Mouse (Mus musculus) embryonic facial prominence, embryonic 13.5 days (tissue): ENCODE results near the gene Pnliprp1. TPM values are rescaled to one million over a fixed set of nuclear protein-coding genes. Genes with fewer than 3 reads are reported as not detected.
A peak's percentile ranks its signal among the peaks of the same experiment; 100 is the strongest.

Source experiments
- ATAC-seq: fragments of 200-750 bp; cut with Nextera tagmentation; 2 replicates; pipeline ENCODE4 v1.8.0; 2017; ENCODE audit warnings: low read depth; ENCODE audit not compliant: insufficient number of reproducible peaks, insufficient read depth, low FRiP score, low TSS enrichment
- H3K27ac ChIP-seq: fragments of 300-500 bp; sonication (generic); 2 replicates; pipeline ENCODE4 v1.5.1; 2015; ENCODE audit warnings: moderate library complexity, mild to moderate bottlenecking, inconsistent platforms
- H3K27me3 ChIP-seq: fragments of 300-500 bp; sonication (generic); 2 replicates; pipeline ENCODE4 v1.6.1; 2015; ENCODE audit warnings: mild to moderate bottlenecking, inconsistent platforms
- H3K36me3 ChIP-seq: fragments of 300-500 bp; sonication (generic); 2 replicates; pipeline ENCODE4 v1.6.1; 2015; ENCODE audit warnings: mild to moderate bottlenecking, inconsistent platforms
- H3K4me1 ChIP-seq: fragments of 300-500 bp; sonication (generic); 2 replicates; pipeline ENCODE4 v1.6.1; 2015; ENCODE audit warnings: inconsistent platforms
- H3K4me2 ChIP-seq: fragments of 300-500 bp; sonication (generic); 2 replicates; pipeline ENCODE4 v1.6.1; 2015; ENCODE audit warnings: moderate library complexity, mild to moderate bottlenecking, inconsistent platforms
- H3K4me3 ChIP-seq: fragments of 300-500 bp; sonication (generic); 2 replicates; pipeline ENCODE4 v1.5.1; 2015; ENCODE audit warnings: mild to moderate bottlenecking, inconsistent platforms
- H3K9ac ChIP-seq: fragments of 300-500 bp; sonication (generic); 2 replicates; pipeline ENCODE4 v1.6.1; 2015; ENCODE audit warnings: mild to moderate bottlenecking, inconsistent platforms
- H3K9me3 ChIP-seq: fragments of 300-500 bp; sonication (generic); 2 replicates; pipeline ENCODE4 v1.6.1; 2016; ENCODE audit warnings: inconsistent platforms
- WGBS: fragments of 180-500 bp; shearing (Covaris S2); methylation state at CpG from one replicate; pipeline ENCODE4 v1.1.7; 2015; ENCODE audit warnings: mixed read lengths; 5-methylcytosine and 5-hydroxymethylcytosine counted together
- polyA plus RNA-seq: library from polyadenylated mRNA; unstranded; fragments of >200 nt; fragmentation: Nextera tagmentation; extraction: Ambion mirVana; gene quantifications from 2 replicates; pipeline ENCODE4 v1.2.1, GENCODE M21; 2015

The Pnliprp1 gene
- polyA plus RNA-seq, 1 experiment from 2014 or later: not detected

- no peak overlapping the region for H3K9ac ChIP-seq
- H3K9me3 ChIP-seq: no peaks in the 10 kb centered on the region
- H3K4me2 ChIP-seq: no peak overlapping the region
- H3K4me3 ChIP-seq: no peak overlapping the region
- no peaks in the 10 kb centered on the region for H3K36me3 ChIP-seq
- no peaks in the 10 kb centered on the region for H3K4me1 ChIP-seq
- no peak overlapping the region for H3K27ac ChIP-seq
- no peak for ATAC-seq
- 69% methylated on average over 6 of the region's 6 CpGs for WGBS
- H3K27me3 ChIP-seq: no peaks in the 10 kb centered on the region
Measured at GRCm38 (mm10) chr19:58741036-58741435, 12.3 kb downstream of the Pnliprp1 start.

- Histone ChIP-seq H3K9me3 (no peaks in the 10 kb centered on the region), H3K4me1 (no peaks in the 10 kb centered on the region), H3K27me3 (no peaks in the 10 kb centered on the region), H3K36me3 (no peaks in the 10 kb centered on the region), H3K27ac (no peak overlapping the region), H3K9ac (no peak overlapping the region), H3K4me2 (no peak overlapping the region), H3K4me3 (no peak overlapping the region)
- WGBS: 81% methylated on average over 4 of the region's 4 CpGs
- ATAC-seq: no peak
Measured at GRCm38 (mm10) chr19:58742711-58743110, 14.0 kb downstream of the Pnliprp1 start.

- H3K9me3 ChIP-seq: no peaks in the 10 kb centered on the region
- no peak for ATAC-seq
- H3K36me3 ChIP-seq: no peaks in the 10 kb centered on the region
- WGBS: 75% methylated on average over 4 of the region's 4 CpGs
- H3K4me2 ChIP-seq: no peak overlapping the region
- no peaks in the 10 kb centered on the region for H3K4me1 ChIP-seq
- H3K27ac ChIP-seq: no peak overlapping the region
- no peak overlapping the region for H3K9ac ChIP-seq
- no peak overlapping the region for H3K4me3 ChIP-seq
- H3K27me3 ChIP-seq: no peaks in the 10 kb centered on the region
Measured at GRCm38 (mm10) chr19:58743736-58744135, 15.0 kb downstream of the Pnliprp1 start.

GRCm38 (mm10) chr19:58747498-58748000 is 18.9 kb downstream of the Pnliprp1 start:
- Histone ChIP-seq H3K36me3 (no peaks in the 10 kb centered on the region), H3K4me2 (no peak overlapping the region), H3K9ac (no peak overlapping the region), H3K4me3 (no peak overlapping the region), H3K4me1 (no peaks in the 10 kb centered on the region), H3K9me3 (no peaks in the 10 kb centered on the region), H3K27ac (no peak overlapping the region), H3K27me3 (no peaks in the 10 kb centered on the region)
- WGBS: 84% methylated on average over 9 of the region's 9 CpGs
- no peak for ATAC-seq

GRCm38 (mm10) chr19:58750822-58751221 is 22.1 kb downstream of the Pnliprp1 start:
- Histone ChIP-seq H3K9ac (no peak overlapping the region), H3K4me2 (no peak overlapping the region), H3K36me3 (no peaks in the 10 kb centered on the region), H3K4me1 (no peaks in the 10 kb centered on the region), H3K9me3 (no peaks in the 10 kb centered on the region), H3K27me3 (no peaks in the 10 kb centered on the region), H3K27ac (no peak overlapping the region), H3K4me3 (no peak overlapping the region)
- ATAC-seq: no peak
- 54% methylated on average over 2 of the region's 2 CpGs for WGBS

- no peak overlapping the region for H3K9ac ChIP-seq
- no peaks in the 10 kb centered on the region for H3K27me3 ChIP-seq
- no peak for ATAC-seq
- no peaks in the 10 kb centered on the region for H3K9me3 ChIP-seq
- H3K4me1 ChIP-seq: no peaks in the 10 kb centered on the region
- H3K27ac ChIP-seq: no peak overlapping the region
- WGBS: 64% methylated on average over 2 of the region's 2 CpGs
- H3K4me2 ChIP-seq: no peak overlapping the region
- no peaks in the 10 kb centered on the region for H3K36me3 ChIP-seq
- no peak overlapping the region for H3K4me3 ChIP-seq
Measured at GRCm38 (mm10) chr19:58751504-58751903, 22.8 kb downstream of the Pnliprp1 start.

GRCm38 (mm10) chr19:58758871-58759270 is 30.2 kb downstream of the Pnliprp1 start:
- Histone ChIP-seq H3K27me3 (no peaks in the 10 kb centered on the region; the same call in 1 of the 2 replicates), H3K27ac (no peak overlapping the region), H3K9me3 (no peaks in the 10 kb centered on the region), H3K9ac (no peak overlapping the region), H3K4me2 (no peak overlapping the region), H3K4me3 (no peak overlapping the region), H3K36me3 (no peaks in the 10 kb centered on the region), H3K4me1 (peaks cover 7% of the 10 kb centered on the region; the same call in 1 of the 2 replicates)
- no peak for ATAC-seq
- 98% methylated on average over 4 of the region's 4 CpGs for WGBS

GRCm38 (mm10) chr19:58759423-58759822 is 30.7 kb downstream of the Pnliprp1 start, which contains the start of gene Pnliprp2:
Gene Pnliprp2, plus strand, starts transcription at chr19:58759719.
- 67% methylated on average over 9 of the region's 9 CpGs for WGBS
- no peak for ATAC-seq

GRCm38 (mm10) chr19:58762316-58762715 is 33.6 kb downstream of the Pnliprp1 start:
- H3K27me3 ChIP-seq: no peaks in the 10 kb centered on the region; the same call in 1 of the 2 replicates
- no peak overlapping the region for H3K27ac ChIP-seq
- no peak overlapping the region for H3K4me2 ChIP-seq
- no peaks in the 10 kb centered on the region for H3K9me3 ChIP-seq
- H3K9ac ChIP-seq: no peak overlapping the region
- WGBS: 17% methylated on average over 6 of the region's 6 CpGs
- ATAC-seq: 0 out of 2 replicates have a peak, but pooled peaks have one; percentile 28
- peaks cover 16% of the 10 kb centered on the region; the same call in 1 of the 2 replicates for H3K4me1 ChIP-seq
- no peaks in the 10 kb centered on the region for H3K36me3 ChIP-seq
- H3K4me3 ChIP-seq: no peak overlapping the region

More at GRCm38 (mm10) chr19:58759423-58759822, 30.7 kb downstream of the Pnliprp1 start, which contains the start of gene Pnliprp2:
- Histone ChIP-seq H3K4me2 (no peak within 1 kb of the TSS), H3K36me3 (no peaks in the 10 kb centered on the region), H3K4me3 (no peak within 1 kb of the TSS), H3K4me1 (peaks cover 12% of the 10 kb centered on the region; the same call in 1 of the 2 replicates), H3K9me3 (no peaks in the 10 kb centered on the region), H3K27ac (no peak within 1 kb of the TSS), H3K27me3 (no peaks in the 10 kb centered on the region; the same call in 1 of the 2 replicates), H3K9ac (no peak within 1 kb of the TSS)

- peak overlapping the region; percentile 34 for H3K4me2 ChIP-seq
- peaks cover 16% of the 10 kb centered on the region; the same call in 1 of the 2 replicates for H3K4me1 ChIP-seq
- no peaks in the 10 kb centered on the region for H3K36me3 ChIP-seq
- no peak for ATAC-seq
- H3K4me3 ChIP-seq: no peak overlapping the region
- H3K9me3 ChIP-seq: no peaks in the 10 kb centered on the region
- 9% methylated on average over 12 of the region's 12 CpGs for WGBS
- no peak overlapping the region for H3K9ac ChIP-seq
- H3K27ac ChIP-seq: no peak overlapping the region
- no peaks in the 10 kb centered on the region; the same call in 1 of the 2 replicates for H3K27me3 ChIP-seq
Measured at GRCm38 (mm10) chr19:58762848-58763541, 34.3 kb downstream of the Pnliprp1 start.

GRCm38 (mm10) chr19:58767329-58767728 is 38.6 kb downstream of the Pnliprp1 start:
- Histone ChIP-seq H3K4me2 (no peak overlapping the region), H3K4me3 (no peak overlapping the region), H3K9me3 (no peaks in the 10 kb centered on the region), H3K27me3 (no peaks in the 10 kb centered on the region; the same call in 1 of the 2 replicates), H3K27ac (no peak overlapping the region), H3K36me3 (no peaks in the 10 kb centered on the region), H3K9ac (no peak overlapping the region), H3K4me1 (peaks cover 16% of the 10 kb centered on the region; the same call in 1 of the 2 replicates)
- 70% methylated on average over 6 of the region's 6 CpGs for WGBS
- no peak for ATAC-seq

GRCm38 (mm10) chr19:58776461-58776860 is 47.8 kb downstream of the Pnliprp1 start:
- no peaks in the 10 kb centered on the region for H3K27me3 ChIP-seq
- no peak overlapping the region for H3K9ac ChIP-seq
- no peaks in the 10 kb centered on the region for H3K9me3 ChIP-seq
- ATAC-seq: no peak
- H3K4me2 ChIP-seq: no peak overlapping the region
- no peaks in the 10 kb centered on the region for H3K36me3 ChIP-seq
- no peaks in the 10 kb centered on the region for H3K4me1 ChIP-seq
- no peak overlapping the region for H3K4me3 ChIP-seq
- WGBS: 72% methylated on average over 5 of the region's 5 CpGs
- H3K27ac ChIP-seq: no peak overlapping the region
